Mouse (Mus musculus) CH12.LX (cell line): Measurements from ENCODE around the gene Pnmal2. TPM values are rescaled to one million over a fixed set of nuclear protein-coding genes. Genes with fewer than 3 reads are reported as not detected.

Experiments
- DNase-seq: peaks from one replicate; pipeline ENCODE4 v3.0.0-alpha.2; 2013; ENCODE audit errors: extremely low read depth
- H3K27ac ChIP-seq: 2 replicates; pipeline ENCODE4 v1.5.1; 2012; ENCODE audit warnings: low read depth, mild to moderate bottlenecking, control low read depth, moderate library complexity; ENCODE audit not compliant: insufficient read depth
- H3K27me3 ChIP-seq: replicated peaks from 2 replicates; pipeline ENCODE3; 2012; ENCODE audit warnings: inconsistent platforms
- H3K36me3 ChIP-seq, 2 experiments: replicated peaks in 1 of 2; 2 replicates each; pipeline versions ENCODE3 to v1.6.1; 2012; ENCODE audit warnings: inconsistent platforms in 1 of 2, low read length in 1 of 2, mild to moderate bottlenecking in 1 of 2, mixed read lengths in 1 of 2, moderate library complexity in 1 of 2; ENCODE audit not compliant: control insufficient read depth in 1 of 2, insufficient read depth in 1 of 2
- H3K4me1 ChIP-seq, 2 experiments: 2 replicates each; pipeline ENCODE4 v1.6.1; 2012; ENCODE audit warnings: inconsistent platforms in 1 of 2, moderate library complexity in 1 of 2; ENCODE audit not compliant: insufficient read depth in 2 of 2, control insufficient read depth in 1 of 2
- H3K4me2 ChIP-seq: 2 replicates; pipeline ENCODE4 v1.6.1; 2012; ENCODE audit warnings: low read depth, mild to moderate bottlenecking, control low read depth; ENCODE audit not compliant: poor library complexity, insufficient read depth, severe bottlenecking
- H3K4me3 ChIP-seq, 3 experiments: fragments of 150-350 bp in 1 of 3; sonication (generic) in 1 of 3; replicated peaks in 1 of 3; 2 replicates each; pipeline versions ENCODE3 to v1.5.1; 2011 to 2012; ENCODE audit warnings: low read depth in 2 of 3, low read length in 2 of 3, mild to moderate bottlenecking in 2 of 3, moderate library complexity in 2 of 3, control low read depth in 1 of 3, improper control_type of control experiment in 1 of 3, inconsistent platforms in 1 of 3, mixed read lengths in 1 of 3; ENCODE audit not compliant: poor library complexity in 1 of 3
- H3K79me2 ChIP-seq: replicated peaks from 2 replicates; pipeline ENCODE4 v1.6.1; 2012; ENCODE audit warnings: mild to moderate bottlenecking, moderate library complexity; ENCODE audit not compliant: control insufficient read depth, poor library complexity, insufficient read depth, severe bottlenecking; ENCODE audit errors: extremely low read depth
- H3K9ac ChIP-seq: 2 replicates; pipeline ENCODE4 v1.6.1; 2012; ENCODE audit warnings: low read depth, mild to moderate bottlenecking, control low read depth, moderate library complexity; ENCODE audit not compliant: insufficient read depth
- H3K9me3 ChIP-seq: replicated peaks from 2 replicates; pipeline ENCODE3; 2012; ENCODE audit warnings: low read length, inconsistent platforms, mixed read lengths
- BHLHE40 ChIP-seq: IDR thresholded peaks from 2 replicates; pipeline ENCODE4 v1.6.1; 2011; ENCODE audit warnings: mild to moderate bottlenecking, low read depth, low read length, improper control_type of control experiment
- CTCF ChIP-seq, 2 experiments: IDR thresholded peaks in 1 of 2; conservative IDR thresholded peaks in 1 of 2; 2 replicates each; pipeline ENCODE4 v1.5.1; 2011 to 2012; ENCODE audit warnings: low read depth in 2 of 2, low read length in 2 of 2, improper control_type of control experiment in 1 of 2, inconsistent platforms in 1 of 2, mild to moderate bottlenecking in 1 of 2, moderate library complexity in 1 of 2
- E2F4 ChIP-seq: IDR thresholded peaks from 2 replicates; pipeline ENCODE4 v1.6.1; 2011; ENCODE audit warnings: low read depth, low read length, improper control_type of control experiment; ENCODE audit not compliant: insufficient replicate concordance
- ELF1 ChIP-seq: IDR thresholded peaks from 2 replicates; pipeline ENCODE4 v1.6.1; 2014; ENCODE audit warnings: low read depth, mild to moderate bottlenecking, inconsistent platforms, low read length, improper control_type of control experiment
- EP300 ChIP-seq: IDR thresholded peaks from 2 replicates; pipeline ENCODE4 v1.6.1; 2011; ENCODE audit warnings: low read length, improper control_type of control experiment
- ETS1 ChIP-seq: conservative IDR thresholded peaks from 2 replicates; pipeline ENCODE4 v1.6.1; 2012; ENCODE audit warnings: low read depth, mild to moderate bottlenecking, inconsistent platforms, low read length, improper control_type of control experiment, moderate library complexity
- MAFK ChIP-seq: IDR thresholded peaks from 2 replicates; pipeline ENCODE4 v1.6.1; 2011; ENCODE audit warnings: low read length, improper control_type of control experiment; ENCODE audit not compliant: insufficient replicate concordance
- MAZ ChIP-seq: IDR thresholded peaks from 2 replicates; pipeline ENCODE4 v1.6.1; 2012; ENCODE audit warnings: low read depth, mild to moderate bottlenecking, inconsistent platforms, low read length, improper control_type of control experiment, moderate library complexity
- NELFE ChIP-seq: IDR thresholded peaks from 2 replicates; pipeline ENCODE4 v1.6.1; 2011; ENCODE audit warnings: low read depth, low read length, improper control_type of control experiment
- POLR2A ChIP-seq: IDR thresholded peaks from 2 replicates; pipeline ENCODE4 v1.6.1; 2011; ENCODE audit warnings: low read depth, mild to moderate bottlenecking, improper control_type of control experiment, low read length
- RAD21 ChIP-seq: IDR thresholded peaks from 2 replicates; pipeline ENCODE4 v1.6.1; 2011; ENCODE audit warnings: low read depth, mild to moderate bottlenecking, low read length, improper control_type of control experiment, moderate library complexity
- SMC3 ChIP-seq: IDR thresholded peaks from 2 replicates; pipeline ENCODE4 v1.6.1; 2011; ENCODE audit warnings: low read depth, low read length, improper control_type of control experiment
- TCF12 ChIP-seq: IDR thresholded peaks from 2 replicates; pipeline ENCODE4 v1.6.1; 2014; ENCODE audit warnings: low read depth, mild to moderate bottlenecking, inconsistent platforms, low read length, improper control_type of control experiment
- UBTF ChIP-seq: IDR thresholded peaks from 2 replicates; pipeline ENCODE4 v1.6.1; 2012; ENCODE audit warnings: low read depth, mild to moderate bottlenecking, inconsistent platforms, low read length, improper control_type of control experiment, moderate library complexity
- USF2 ChIP-seq: conservative IDR thresholded peaks from 2 replicates; pipeline ENCODE4 v1.6.1; 2011; ENCODE audit warnings: low read depth, low read length, improper control_type of control experiment
- ZMIZ1 ChIP-seq: IDR thresholded peaks from 2 replicates; pipeline ENCODE4 v1.6.1; 2012; ENCODE audit warnings: low read depth, mild to moderate bottlenecking, inconsistent platforms, low read length, improper control_type of control experiment
- dilution Hi-C: fragments of 300-500 bp; cut with MboI; formaldehyde crosslinking; loops from 2 replicates; pipeline ENCODE4 v1.14.3; 2020; ENCODE audit warnings: low sequenced_read_pairs; ENCODE audit not compliant: extremely low pct_unique_long_range_greater_than_20kb, extremely low pct_ligation_motif_present
- in situ Hi-C: fragments of 300-500 bp; cut with MboI; formaldehyde crosslinking; loops from 3 replicates; pipeline ENCODE4 v1.14.3; 2019; ENCODE audit warnings: low sequenced_read_pairs, low pct_ligation_motif_present, low pct_unique_long_range_greater_than_20kb, mixed read lengths
- polyA plus RNA-seq: library from polyadenylated mRNA; unstranded; fragments of >175 nt; gene quantifications from 2 replicates; pipeline ENCODE4 v1.2.1, GENCODE M21; 2012; ENCODE audit warnings: low read depth; ENCODE audit not compliant: insufficient read length
- total RNA-seq, 2 experiments: library from RNA; depleted of rRNA; stranded (reverse); fragments of 300-350 nt in 1 of 2; fragments of >200 nt in 1 of 2; gene quantifications; 2 replicates each; pipeline ENCODE4 v1.2.3; 2012 to 2014

The Pnmal2 gene
- total and polyA plus RNA-seq, 3 experiments = 0.09 to 0.38 TPM; not detected in 1

DNA sequence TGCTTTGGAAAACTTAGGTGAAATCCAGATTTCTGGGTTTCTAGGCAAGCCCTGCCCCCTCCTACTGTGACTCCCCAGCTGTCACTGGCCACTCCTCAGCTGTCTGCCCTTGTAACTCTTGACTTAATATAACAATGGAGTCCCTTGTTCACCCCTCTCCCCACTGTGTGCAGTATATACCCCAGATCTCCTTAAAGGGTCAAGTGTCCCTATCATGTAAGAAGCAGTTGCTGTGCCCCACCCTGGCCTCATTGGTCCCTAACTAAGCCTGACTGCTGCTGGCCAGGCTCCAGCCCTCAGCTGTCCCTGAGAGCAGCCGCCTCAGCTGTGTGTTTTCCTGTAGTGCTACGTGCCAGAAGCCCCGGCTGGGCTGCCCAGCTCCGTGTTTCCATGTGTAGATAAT, 3.5 kb downstream of the Pnmal2 start:
- dilution Hi-C loops = no loop called here
- Histone ChIP-seq H3K36me3 (no peaks in the 10 kb centered on the region), H3K27ac (no peak overlapping the region), H3K9ac (no peak overlapping the region), H3K4me3 (no peak overlapping the region), H3K4me2 (no peak overlapping the region), H3K4me1 (peaks cover 0 to 9% of the 10 kb centered on the region in 2 experiments; a peak in 1 of 4 replicates), H3K79me2 (no peaks in the 10 kb centered on the region), H3K9me3 (peaks cover 14% of the 10 kb centered on the region), H3K27me3 (peaks cover 38% of the 10 kb centered on the region)
- TF ChIP-seq TCF12 (no peak), CTCF (conservative IDR thresholded peaks at IDR 0.05 in 1 of 2, IDR thresholded peaks at IDR 0.05 in 1 of 2; ENCODE audit: low read depth in 2 of 2, low read length in 2 of 2) (no peak), ETS1 (no peak), POLR2A (no peak), NELFE (no peak), ZMIZ1 (no peak), ELF1 (no peak), SMC3 (no peak), BHLHE40 (no peak), E2F4 (no peak), USF2 (no peak), MAFK (no peak), EP300 (no peak)
- in situ Hi-C loops = no loop called here
- no peak for DNase-seq

DNA sequence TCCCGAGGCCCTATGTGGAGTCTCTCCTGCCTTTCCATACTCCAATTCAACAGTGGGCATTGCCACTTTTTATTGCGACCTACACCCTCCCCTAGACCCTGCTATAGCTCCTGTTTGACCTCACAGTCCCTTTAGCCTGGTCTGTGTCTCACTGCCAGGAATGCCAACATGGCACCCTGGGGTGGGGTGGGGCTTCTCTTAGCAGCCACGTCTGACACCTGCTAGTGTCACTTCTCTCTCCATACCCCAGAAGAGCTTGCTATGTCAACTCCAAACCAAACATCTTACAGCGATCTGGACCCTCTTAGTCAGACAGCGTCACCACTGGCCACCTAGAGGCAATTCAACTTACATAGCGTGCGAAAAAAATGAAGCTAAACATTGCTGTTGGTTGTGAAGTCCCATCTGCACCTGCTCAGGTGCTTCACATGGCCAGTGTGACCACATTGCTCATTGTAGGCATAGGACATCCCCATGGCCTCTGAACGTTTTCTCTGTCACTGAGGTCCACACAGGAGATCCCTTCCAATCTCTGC, 4.5 kb downstream of the Pnmal2 start:
- Histone ChIP-seq H3K79me2 (no peaks in the 10 kb centered on the region), H3K4me2 (no peak overlapping the region), H3K4me1 (peaks cover 0 to 9% of the 10 kb centered on the region in 2 experiments; a peak in 1 of 4 replicates), H3K27ac (no peak overlapping the region), H3K27me3 (peaks cover 29% of the 10 kb centered on the region), H3K4me3 (no peak overlapping the region), H3K36me3 (no peaks in the 10 kb centered on the region), H3K9ac (no peak overlapping the region), H3K9me3 (peaks cover 14% of the 10 kb centered on the region)
- dilution Hi-C loops = no loop called here
- TF ChIP-seq ELF1 (no peak), UBTF (no peak), USF2 (no peak), MAZ (no peak), RAD21 (no peak)
- DNase-seq = no peak
- in situ Hi-C loops = no loop called here
